Mouse (Mus musculus) liver, embryonic 15.5 days (tissue): ENCODE measurements around the gene Smim5. TPM values are rescaled to one million over a fixed set of nuclear protein-coding genes. Genes with fewer than 3 reads are reported as not detected.
"Not testable (repeated sequence)": the region's sequence is repeated elsewhere in the genome, so short reads cannot be mapped to it uniquely, and the experiment has no call there.

Experiments used
- ATAC-seq: fragments of 200-750 bp; cut with Nextera tagmentation; 2 replicates; pipeline ENCODE4 v1.8.0; 2017; ENCODE audit warnings: moderate number of reproducible peaks, mild to moderate bottlenecking, moderate library complexity; ENCODE audit not compliant: insufficient read depth
- H3K27ac ChIP-seq: fragments of 300-500 bp; sonication (generic); replicated peaks from 2 replicates; pipeline ENCODE4 v1.5.1; 2015; ENCODE audit warnings: mild to moderate bottlenecking, inconsistent platforms
- H3K27me3 ChIP-seq: fragments of 300-500 bp; sonication (generic); 2 replicates; pipeline ENCODE4 v1.6.1; 2015; ENCODE audit warnings: mild to moderate bottlenecking, inconsistent platforms
- H3K36me3 ChIP-seq: fragments of 300-500 bp; sonication (generic); replicated peaks from 2 replicates; pipeline ENCODE4 v1.6.1; 2015; ENCODE audit warnings: moderate library complexity, mild to moderate bottlenecking, inconsistent platforms
- H3K4me1 ChIP-seq: fragments of 300-500 bp; sonication (generic); replicated peaks from 2 replicates; pipeline ENCODE4 v1.6.1; 2015; ENCODE audit warnings: inconsistent platforms
- H3K4me2 ChIP-seq: fragments of 300-500 bp; sonication (generic); 2 replicates; pipeline ENCODE4 v1.6.1; 2015; ENCODE audit warnings: moderate library complexity, mild to moderate bottlenecking, inconsistent platforms
- H3K4me3 ChIP-seq: fragments of 300-500 bp; sonication (generic); replicated peaks from 2 replicates; pipeline ENCODE4 v1.5.1; 2015; ENCODE audit warnings: mild to moderate bottlenecking, inconsistent platforms
- H3K9ac ChIP-seq: fragments of 300-500 bp; sonication (generic); 2 replicates; pipeline ENCODE4 v1.6.1; 2015; ENCODE audit warnings: moderate library complexity, mild to moderate bottlenecking, inconsistent platforms
- H3K9me3 ChIP-seq: fragments of 300-500 bp; sonication (generic); replicated peaks from 2 replicates; pipeline ENCODE4 v1.6.1; 2016; ENCODE audit warnings: inconsistent platforms
- WGBS: fragments of 180-500 bp; shearing (Covaris S2); methylation state at CpG from one replicate; pipeline ENCODE4 v1.1.7; 2015; ENCODE audit warnings: mixed read lengths; ENCODE audit not compliant: insufficient replicate concordance; 5-methylcytosine and 5-hydroxymethylcytosine counted together
- polyA plus RNA-seq: library from polyadenylated mRNA; unstranded; fragments of >200 nt; fragmentation: Nextera tagmentation; extraction: Ambion mirVana; gene quantifications from 2 replicates; pipeline ENCODE4 v1.2.1, GENCODE M21; 2015

The Smim5 gene
- 37.8 and 40.0 TPM in 2 replicates for polyA plus RNA-seq

- H3K4me2 ChIP-seq = peak within 1 kb of the TSS; percentile 79
- H3K36me3 ChIP-seq = peaks cover 24% of the 10 kb centered on the region
- 17% methylated on average over 16 of the region's 16 CpGs for WGBS
- H3K27ac ChIP-seq = peak within 1 kb of the TSS; percentile 97
- H3K27me3 ChIP-seq = no peaks in the 10 kb centered on the region
- peak within 1 kb of the TSS; percentile 81 for H3K9ac ChIP-seq
- H3K4me3 ChIP-seq = peak within 1 kb of the TSS; percentile 67
- H3K4me1 ChIP-seq = peaks cover 71% of the 10 kb centered on the region
- ATAC-seq = peak; percentile 17
- H3K9me3 ChIP-seq = no peaks in the 10 kb centered on the region
These were observed at the start of gene Smim5 for GRCm38 (mm10) chr11:115899486-115900266. Gene Smim5 (plus strand): TSS chr11:115899966.

GRCm38 (mm10) chr11:115854674-115855073 is 45.1 kb upstream of the Smim5 start:
- no peak overlapping the region for H3K9ac ChIP-seq
- ATAC-seq = no peak
- H3K27ac ChIP-seq = no peak overlapping the region
- H3K4me1 ChIP-seq = peaks cover 15% of the 10 kb centered on the region
- no peaks in the 10 kb centered on the region for H3K9me3 ChIP-seq
- H3K4me2 ChIP-seq = no peak overlapping the region
- no peak overlapping the region for H3K4me3 ChIP-seq
- peaks cover 56% of the 10 kb centered on the region for H3K36me3 ChIP-seq
- peaks cover 39% of the 10 kb centered on the region for H3K27me3 ChIP-seq
- WGBS = 83% methylated on average over 6 of the region's 6 CpGs

- H3K4me2 ChIP-seq, H3K27ac ChIP-seq, H3K9ac ChIP-seq, H3K4me3 ChIP-seq, H3K9me3 ChIP-seq, ATAC-seq: not testable (repeated sequence)
- Histone ChIP-seq H3K4me1 (peaks cover 17% of the 10 kb centered on the region), H3K27me3 (peaks cover 63% of the 10 kb centered on the region), H3K36me3 (peaks cover 31% of the 10 kb centered on the region; the same call in 1 of the 2 replicates)
- 78% methylated on average over 4 of the region's 4 CpGs for WGBS
These were observed 42.6 kb upstream of the Smim5 start for GRCm38 (mm10) chr11:115857146-115857545.

- Histone ChIP-seq H3K4me2 (no peak overlapping the region), H3K27me3 (peaks cover 71% of the 10 kb centered on the region), H3K9ac (no peak overlapping the region), H3K9me3 (no peaks in the 10 kb centered on the region), H3K36me3 (0 out of 2 replicates have a peak, but pooled peaks cover 27% of the 10 kb centered on the region), H3K4me1 (peaks cover 17% of the 10 kb centered on the region), H3K4me3 (no peak overlapping the region), H3K27ac (no peak overlapping the region)
- WGBS = 63% methylated on average over 13 of the region's 13 CpGs
- no peak for ATAC-seq
These were observed 41.8 kb upstream of the Smim5 start for GRCm38 (mm10) chr11:115857936-115858335.

- ATAC-seq = no peak
- Histone ChIP-seq H3K36me3 (0 out of 2 replicates have a peak, but pooled peaks cover 22% of the 10 kb centered on the region), H3K27me3 (peaks cover 75% of the 10 kb centered on the region)
These were observed 41.4 kb upstream of the Smim5 start, which contains the start of gene Myo15b for GRCm38 (mm10) chr11:115858354-115858753. Gene Myo15b (plus strand): TSS chr11:115858406.

GRCm38 (mm10) chr11:115859143-115859945 is 40.4 kb upstream of the Smim5 start:
- peak; percentile 75 for ATAC-seq
- peaks cover 76% of the 10 kb centered on the region for H3K27me3 ChIP-seq
- no peak overlapping the region for H3K27ac ChIP-seq
- H3K4me3 ChIP-seq = peak overlapping the region; percentile 46
- H3K9me3 ChIP-seq = no peaks in the 10 kb centered on the region
- peak overlapping the region; percentile 73 for H3K4me2 ChIP-seq
- H3K4me1 ChIP-seq = peaks cover 17% of the 10 kb centered on the region
- 2% methylated on average over 75 of the region's 75 CpGs for WGBS
- H3K36me3 ChIP-seq = 0 out of 2 replicates have a peak, but pooled peaks cover 15% of the 10 kb centered on the region
- peak overlapping the region; percentile 23; the same call in 1 of the 2 replicates for H3K9ac ChIP-seq

More at GRCm38 (mm10) chr11:115858354-115858753, 41.4 kb upstream of the Smim5 start, which contains the start of gene Myo15b:
- Histone ChIP-seq H3K4me2 (peak within 1 kb of the TSS; percentile 73), H3K27ac (no peak within 1 kb of the TSS), H3K9me3 (no peaks in the 10 kb centered on the region), H3K4me3 (peak within 1 kb of the TSS; percentile 46), H3K4me1 (peaks cover 17% of the 10 kb centered on the region), H3K9ac (0 out of 2 replicates have a peak within 1 kb of the TSS, but pooled peaks have one; percentile 23)
- WGBS = 12% methylated on average over 27 of the region's 27 CpGs

GRCm38 (mm10) chr11:115863895-115864294 is 35.9 kb upstream of the Smim5 start:
- Histone ChIP-seq H3K9ac (no peak overlapping the region), H3K4me2 (no peak overlapping the region), H3K4me3 (no peak overlapping the region), H3K36me3 (no peaks in the 10 kb centered on the region), H3K27me3 (peaks cover 68% of the 10 kb centered on the region), H3K9me3 (no peaks in the 10 kb centered on the region), H3K27ac (no peak overlapping the region), H3K4me1 (peaks cover 12% of the 10 kb centered on the region)
- WGBS = 65% methylated on average over 8 of the region's 8 CpGs
- no peak for ATAC-seq

GRCm38 (mm10) chr11:115869393-115869792 is 30.4 kb upstream of the Smim5 start:
- Histone ChIP-seq H3K9me3 (no peaks in the 10 kb centered on the region), H3K27me3 (peaks cover 23% of the 10 kb centered on the region), H3K4me2 (peak overlapping the region; percentile 13; the same call in 1 of the 2 replicates), H3K9ac (no peak overlapping the region), H3K4me1 (peaks cover 23% of the 10 kb centered on the region), H3K36me3 (no peaks in the 10 kb centered on the region), H3K27ac (0 out of 2 replicates have a peak overlapping the region, but pooled peaks have one; percentile 9), H3K4me3 (no peak overlapping the region)
- ATAC-seq = 0 out of 2 replicates have a peak, but pooled peaks have one; percentile 18
- 28% methylated on average over 8 of the region's 8 CpGs for WGBS

GRCm38 (mm10) chr11:115872437-115872836 is 27.3 kb upstream of the Smim5 start:
- H3K36me3 ChIP-seq = no peaks in the 10 kb centered on the region
- peak; percentile 53 for ATAC-seq
- H3K4me1 ChIP-seq = peaks cover 31% of the 10 kb centered on the region
- 47% methylated on average over 4 of the region's 4 CpGs for WGBS
- H3K4me3 ChIP-seq = no peak overlapping the region
- H3K27me3 ChIP-seq = peaks cover 6% of the 10 kb centered on the region; the same call in 1 of the 2 replicates
- no peak overlapping the region for H3K9ac ChIP-seq
- no peak overlapping the region for H3K4me2 ChIP-seq
- no peak overlapping the region for H3K27ac ChIP-seq
- no peaks in the 10 kb centered on the region for H3K9me3 ChIP-seq

- WGBS = 78% methylated on average over 3 of the region's 3 CpGs
- Histone ChIP-seq H3K27me3 (no peaks in the 10 kb centered on the region), H3K9ac (no peak overlapping the region), H3K4me1 (peaks cover 22% of the 10 kb centered on the region), H3K4me2 (no peak overlapping the region), H3K4me3 (no peak overlapping the region), H3K36me3 (no peaks in the 10 kb centered on the region), H3K27ac (no peak overlapping the region), H3K9me3 (no peaks in the 10 kb centered on the region)
- no peak for ATAC-seq
These were observed 23.8 kb upstream of the Smim5 start for GRCm38 (mm10) chr11:115875935-115876334.

- Histone ChIP-seq H3K4me3 (no peak overlapping the region), H3K4me2 (no peak overlapping the region), H3K27ac (no peak overlapping the region), H3K4me1 (peaks cover 22% of the 10 kb centered on the region), H3K9ac (no peak overlapping the region), H3K9me3 (no peaks in the 10 kb centered on the region), H3K27me3 (no peaks in the 10 kb centered on the region), H3K36me3 (no peaks in the 10 kb centered on the region)
- ATAC-seq = no peak
- WGBS = 67% methylated on average over 5 of the region's 5 CpGs
These were observed 23.3 kb upstream of the Smim5 start for GRCm38 (mm10) chr11:115876438-115876837.
